Mouse (Mus musculus) heart, postnatal 0 days (tissue): ENCODE measurements around the gene Eif3g.
A peak's percentile ranks its signal among the peaks of the same experiment; 100 is the strongest.

Experiments
- CTCF ChIP-seq: IDR thresholded peaks from 2 replicates; pipeline ENCODE4 v1.5.1; 2016; ENCODE audit warnings: antibody characterized with exemption, control low read depth, low read depth
- EP300 ChIP-seq: IDR thresholded peaks from 2 replicates; pipeline ENCODE4 v1.6.1; 2016; ENCODE audit warnings: antibody characterized with exemption, low read depth

DNA sequence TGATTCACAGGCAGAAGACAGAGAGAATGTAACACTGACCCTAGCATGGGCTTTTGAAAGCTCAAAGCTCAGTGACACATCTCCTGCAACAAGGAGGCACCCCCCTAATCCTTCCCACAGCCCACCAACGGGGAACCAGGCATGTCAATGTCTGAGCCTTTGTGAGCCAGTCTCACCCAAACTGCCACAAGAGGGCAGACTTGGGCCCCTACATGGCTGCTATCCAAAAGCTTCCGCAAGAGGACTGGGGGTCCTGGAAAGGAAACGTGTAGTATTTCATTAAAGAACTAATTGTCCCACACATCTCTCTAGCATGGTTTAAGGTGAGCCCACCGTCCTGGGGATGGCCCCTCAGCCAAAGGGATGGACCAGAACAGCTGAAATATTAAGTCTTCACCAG, 36.6 kb downstream of the Eif3g start:
- TF ChIP-seq CTCF, result peak; percentile 45
- TF ChIP-seq EP300, result no peak
